Mouse (Mus musculus): ENCODE measurements around the gene Ssmem1.

DNA sequence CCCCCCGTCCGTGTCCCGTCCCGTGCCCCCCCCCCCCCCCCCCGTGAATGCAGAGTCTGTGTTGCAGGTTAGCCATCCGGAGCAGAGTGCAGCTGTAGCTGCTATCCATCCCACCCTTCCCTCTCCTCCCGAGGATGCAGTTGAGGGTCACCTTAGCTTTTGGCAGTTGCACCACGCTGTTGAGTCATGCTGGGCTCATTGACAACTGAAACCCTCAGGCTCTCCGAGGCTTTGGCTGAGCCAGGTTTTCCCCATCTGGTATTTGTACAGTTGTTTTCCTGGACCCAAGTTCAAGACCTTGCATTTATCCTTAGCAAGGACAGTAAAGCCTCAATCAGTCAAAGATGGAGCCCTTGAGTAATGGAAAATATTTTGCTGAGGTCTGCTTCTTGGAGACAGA, 46.4 kb downstream of the Ssmem1 start:
- TF ChIP-seq CTCF (IDR thresholded peaks at IDR 0.05; ENCODE audit: low read depth, low read length) (no peak), EP300 (IDR thresholded peaks at IDR 0.05; ENCODE audit: insufficient read depth, low read depth, low read length) (peak; percentile 93)

Measured in ES-Bruce4 (cell line).